Mouse (Mus musculus): ENCODE results near the gene Trim11.

The Trim11 gene

GRCm38 (mm10) chr11:58980381-58980990 is 2.6 kb downstream of the Trim11 start:
- DNase-seq (ENCODE audit: low read depth, low spot score), result no peak

DNA sequence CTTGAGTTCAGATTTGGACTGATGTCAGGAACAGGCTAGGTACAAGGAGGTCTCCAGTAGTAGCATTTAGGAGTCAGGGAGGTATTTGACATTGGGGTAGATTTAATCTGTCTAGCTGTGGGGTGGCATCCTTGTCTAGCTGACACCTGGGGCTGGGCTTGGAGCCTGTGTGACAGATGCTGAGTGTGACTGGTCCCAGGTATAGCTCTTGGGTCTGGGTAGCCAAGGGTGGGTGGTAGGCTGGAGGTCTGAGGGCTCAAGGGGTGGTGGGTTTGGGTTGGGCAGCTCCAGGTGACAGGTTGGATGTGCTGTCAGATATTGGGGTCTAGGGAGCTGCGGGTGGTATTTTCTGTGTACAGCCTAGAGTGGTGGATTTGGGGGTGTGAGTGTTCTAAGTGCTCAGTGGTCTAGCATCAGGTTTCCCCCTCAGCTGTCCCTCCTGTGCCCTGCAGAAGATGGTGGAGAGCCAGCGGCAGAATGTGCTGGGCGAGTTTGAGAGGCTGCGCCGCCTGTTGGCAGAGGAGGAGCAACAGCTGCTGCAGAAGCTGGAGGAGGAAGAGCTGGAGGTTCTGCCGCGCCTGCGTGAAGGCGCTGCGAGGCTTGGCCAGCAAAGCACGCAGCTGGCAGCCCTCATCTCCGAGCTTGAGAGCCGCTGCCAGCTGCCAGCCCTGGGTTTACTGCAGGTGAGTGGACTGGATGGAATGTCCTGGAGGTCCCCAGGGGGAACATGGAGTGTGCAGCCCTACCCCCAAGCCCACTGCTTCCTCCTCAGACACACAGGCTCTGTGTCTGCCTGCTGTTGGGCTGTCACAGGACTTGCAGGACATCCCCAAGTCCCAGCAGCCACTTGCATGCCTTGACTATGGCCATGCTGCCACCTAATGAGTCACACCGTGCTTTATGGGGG is 3.9 kb downstream of the Trim11 start:
- no peak for DNase-seq (ENCODE audit: low read depth, low spot score)

DNA sequence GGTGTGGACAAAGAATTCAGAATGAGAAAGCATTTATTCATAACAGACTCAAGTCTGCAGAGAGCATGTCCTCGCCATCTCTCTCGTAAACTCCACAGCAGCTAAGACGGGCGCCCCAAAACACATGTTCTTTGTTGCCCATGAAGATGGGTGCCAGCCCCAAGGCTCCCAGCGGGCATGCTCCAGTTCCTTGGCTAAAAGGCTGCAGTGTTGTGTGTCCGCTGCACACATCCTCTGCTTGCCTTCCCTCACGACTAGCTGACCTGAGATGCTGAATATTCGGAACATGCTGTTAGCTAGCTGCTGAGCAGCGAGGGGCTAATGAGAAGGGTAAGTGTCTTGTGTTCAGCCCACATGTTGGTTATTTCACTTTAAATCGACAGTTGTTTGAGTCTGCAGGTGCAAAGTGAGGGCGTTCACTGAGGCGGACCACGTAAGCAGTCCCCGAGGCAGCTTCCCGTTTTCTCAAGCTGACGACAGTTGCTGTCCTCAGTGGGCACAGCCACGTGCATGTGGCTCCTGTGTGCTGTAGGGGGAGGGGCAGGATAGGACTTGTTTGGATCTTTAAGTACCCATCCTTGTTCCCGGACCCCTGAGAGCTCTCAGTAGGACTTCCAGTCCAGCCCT is 4.7 kb downstream of the Trim11 start:
- no peak for DNase-seq (ENCODE audit: low read depth, low spot score)

DNA sequence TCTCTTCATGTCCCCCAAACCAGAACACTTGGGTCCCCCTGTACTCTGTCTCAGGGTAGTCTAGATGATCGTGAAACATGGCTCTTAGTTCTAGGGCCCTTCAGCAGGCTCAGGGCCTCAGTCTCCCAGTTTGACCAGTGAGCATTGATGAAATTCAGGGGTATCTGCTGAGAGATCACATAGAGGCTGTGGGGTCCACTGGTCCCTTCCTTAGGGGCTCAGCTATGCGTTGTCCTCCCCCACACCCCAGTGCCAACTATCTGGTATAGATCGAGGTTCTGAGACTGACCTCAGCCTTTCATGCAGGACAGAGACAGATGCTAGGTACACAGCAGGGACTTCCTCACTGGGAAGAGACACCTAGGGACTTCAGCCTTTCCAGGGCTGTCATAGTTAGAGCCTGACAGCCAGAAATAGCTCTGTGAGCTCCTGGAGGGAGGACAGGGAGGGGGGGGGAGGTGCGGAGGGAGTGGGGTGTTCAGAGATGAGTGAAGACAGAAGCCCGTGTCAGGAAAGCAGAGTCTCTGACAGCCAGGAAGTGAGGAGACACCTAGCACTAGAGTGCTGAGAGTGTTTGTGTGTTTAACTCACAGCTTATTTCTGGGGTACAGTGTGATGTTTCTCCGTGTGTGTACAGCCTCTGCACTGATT is 5.9 kb downstream of the Trim11 start:
- DNase-seq (ENCODE audit: low read depth, low spot score), result no peak

DNA sequence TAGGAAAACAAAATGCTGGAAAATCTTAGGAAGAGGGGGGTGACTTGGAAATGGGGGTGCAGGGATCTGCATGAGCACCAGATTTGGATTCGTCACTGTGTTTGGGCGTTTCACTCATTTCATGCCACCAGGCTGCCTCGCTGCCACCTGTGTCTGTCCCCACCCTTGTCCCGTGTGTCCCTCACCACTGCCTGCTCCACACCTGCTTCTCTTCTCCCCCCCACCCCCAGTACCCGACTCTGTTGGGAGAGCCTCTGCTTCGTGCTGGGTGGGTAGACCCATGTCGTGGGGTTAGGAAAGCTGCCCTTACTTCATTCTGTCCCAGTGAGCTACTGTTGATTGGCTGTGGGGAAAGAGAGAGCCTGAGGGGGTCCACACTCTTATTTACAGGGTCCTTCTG is 6.8 kb downstream of the Trim11 start:
- no peak for DNase-seq (ENCODE audit: low read depth, low spot score)

GRCm38 (mm10) chr11:58985299-58985917 is 7.5 kb downstream of the Trim11 start:
- no peak for DNase-seq (ENCODE audit: low read depth, low spot score)

DNA sequence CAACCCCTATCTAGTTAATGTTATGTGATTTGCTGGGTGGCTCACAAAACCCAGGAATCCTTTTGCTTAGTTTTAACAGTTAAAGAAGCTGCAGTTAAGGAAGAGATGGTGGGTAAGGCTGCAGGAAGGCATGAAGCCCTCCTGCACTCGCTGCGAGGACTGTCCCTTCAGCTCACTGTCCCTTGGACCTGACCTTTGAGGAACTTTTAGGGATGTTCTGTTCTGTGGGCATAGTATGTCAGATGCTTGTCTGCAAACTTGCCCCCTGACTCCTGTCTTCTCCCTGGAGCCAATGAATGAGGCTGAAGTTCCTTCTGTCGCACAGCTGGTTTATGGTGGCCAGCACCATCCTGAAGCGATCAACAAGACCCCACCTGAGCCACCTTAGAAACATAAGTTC is 11.3 kb downstream of the Trim11 start:
- no peak for DNase-seq (ENCODE audit: low read depth, low spot score)

DNA sequence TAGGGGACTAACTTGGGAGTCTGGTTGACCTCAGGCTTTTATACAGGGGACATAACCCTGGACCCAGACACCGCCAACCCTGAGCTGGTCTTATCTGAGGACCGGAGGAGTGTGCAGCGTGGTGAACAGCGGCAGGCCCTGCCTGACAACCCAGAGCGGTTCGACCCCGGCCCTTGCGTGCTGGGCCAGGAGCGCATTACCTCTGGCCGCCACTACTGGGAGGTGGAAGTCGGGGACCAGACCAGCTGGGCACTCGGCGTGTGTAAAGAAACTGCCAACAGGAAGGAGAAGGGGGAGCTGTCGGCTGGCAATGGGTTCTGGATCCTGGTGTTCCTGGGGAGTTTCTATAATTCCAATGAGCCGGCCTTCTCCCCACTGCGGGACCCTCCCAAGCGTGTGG is 12.2 kb downstream of the Trim11 start:
- no peak for DNase-seq (ENCODE audit: low read depth, low spot score)

DNA sequence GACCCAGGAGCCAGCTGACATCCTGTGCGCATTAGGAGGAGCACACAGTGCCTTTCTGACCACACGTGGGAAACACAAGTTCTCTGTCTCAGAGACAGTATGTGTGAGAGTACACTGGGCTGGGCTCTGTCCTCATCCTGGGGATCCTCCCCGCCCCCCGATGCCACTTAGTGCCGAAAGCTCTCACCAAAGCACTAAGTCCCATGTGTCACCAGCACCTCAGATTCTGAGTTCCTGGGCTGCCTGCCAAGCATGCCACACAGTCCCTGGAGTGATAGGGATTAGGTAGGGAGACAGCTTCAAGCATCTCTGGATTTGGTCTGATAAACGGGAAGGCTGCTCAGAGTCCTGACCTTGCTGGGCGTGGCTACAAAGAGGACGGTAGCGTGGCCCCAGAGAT is 12.9 kb downstream of the Trim11 start:
- no peak for DNase-seq (ENCODE audit: low read depth, low spot score)

DNA sequence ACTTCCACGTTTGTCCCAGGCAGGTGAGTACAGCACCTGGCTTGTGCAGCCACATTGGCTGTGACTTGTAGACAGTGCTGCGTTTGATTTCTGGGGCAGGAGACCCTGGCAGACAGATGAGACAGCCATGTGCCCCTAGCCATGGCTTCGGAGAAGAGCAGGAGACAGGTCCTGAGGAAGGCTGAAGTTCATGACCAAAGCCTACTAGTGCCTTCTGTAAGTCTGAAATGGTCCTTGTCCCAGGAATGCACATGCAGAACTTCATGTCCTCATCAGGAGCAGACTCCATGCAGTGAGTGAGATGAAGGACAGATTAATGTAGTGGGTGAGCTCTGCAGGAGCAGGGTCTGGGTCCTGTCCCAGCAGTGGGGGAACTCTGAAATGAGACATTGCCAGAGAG is 14.0 kb downstream of the Trim11 start:
- DNase-seq (ENCODE audit: low read depth, low spot score), result no peak

DNA sequence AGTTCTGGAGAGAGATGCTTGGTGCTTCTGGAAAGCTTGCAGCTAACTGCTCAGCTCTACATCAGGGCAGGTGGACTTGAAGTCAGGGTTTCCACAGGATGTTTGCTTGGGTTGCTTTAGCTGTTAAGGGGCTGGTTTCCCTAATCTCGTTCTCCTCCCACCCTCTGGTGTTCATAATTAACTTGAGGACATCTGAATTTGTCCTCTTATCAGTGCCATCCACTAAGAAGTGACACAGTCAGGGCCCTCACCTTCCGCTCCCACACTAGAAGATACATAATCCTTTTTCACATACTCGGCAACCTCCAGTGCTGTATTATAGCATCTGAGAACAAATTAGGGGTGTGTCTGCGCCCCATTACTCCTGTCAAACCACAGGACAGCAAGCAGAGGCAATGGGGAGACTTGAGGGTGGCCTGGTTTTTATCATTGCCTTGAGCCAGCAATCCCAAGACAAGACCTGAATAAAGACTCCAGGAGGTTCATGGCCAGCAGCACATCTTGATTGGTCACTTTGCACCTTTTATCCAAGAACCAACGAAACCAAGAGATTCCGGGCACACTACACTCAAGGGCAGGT is 15.3 kb downstream of the Trim11 start:
- DNase-seq (ENCODE audit: low read depth, low spot score), result no peak

DNA sequence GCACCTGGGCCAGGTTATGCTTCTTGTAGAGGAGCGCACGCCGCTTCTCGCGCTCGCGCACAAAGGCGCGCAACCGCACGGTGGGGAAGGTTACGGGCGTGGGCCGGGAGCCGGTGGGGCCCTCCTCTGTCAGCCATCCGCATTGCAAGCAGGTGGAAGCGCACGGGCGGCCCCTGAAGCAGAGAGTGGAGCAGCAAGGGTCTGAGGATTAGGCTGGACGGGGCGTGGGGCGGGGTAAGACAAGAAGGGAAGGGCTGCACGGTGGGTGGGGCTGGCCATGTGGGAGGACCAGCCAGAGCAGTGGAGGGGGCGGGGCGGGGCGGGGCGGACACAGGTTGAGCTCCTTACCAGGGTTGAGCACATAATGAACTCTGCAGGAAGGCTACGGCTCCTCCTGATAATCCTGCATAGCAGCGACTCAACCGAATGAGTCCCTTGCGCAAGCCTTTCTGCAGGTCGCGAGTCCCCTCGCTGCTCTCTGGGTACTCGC is 16.5 kb downstream of the Trim11 start:
- no peak for DNase-seq (ENCODE audit: low read depth, low spot score)

DNA sequence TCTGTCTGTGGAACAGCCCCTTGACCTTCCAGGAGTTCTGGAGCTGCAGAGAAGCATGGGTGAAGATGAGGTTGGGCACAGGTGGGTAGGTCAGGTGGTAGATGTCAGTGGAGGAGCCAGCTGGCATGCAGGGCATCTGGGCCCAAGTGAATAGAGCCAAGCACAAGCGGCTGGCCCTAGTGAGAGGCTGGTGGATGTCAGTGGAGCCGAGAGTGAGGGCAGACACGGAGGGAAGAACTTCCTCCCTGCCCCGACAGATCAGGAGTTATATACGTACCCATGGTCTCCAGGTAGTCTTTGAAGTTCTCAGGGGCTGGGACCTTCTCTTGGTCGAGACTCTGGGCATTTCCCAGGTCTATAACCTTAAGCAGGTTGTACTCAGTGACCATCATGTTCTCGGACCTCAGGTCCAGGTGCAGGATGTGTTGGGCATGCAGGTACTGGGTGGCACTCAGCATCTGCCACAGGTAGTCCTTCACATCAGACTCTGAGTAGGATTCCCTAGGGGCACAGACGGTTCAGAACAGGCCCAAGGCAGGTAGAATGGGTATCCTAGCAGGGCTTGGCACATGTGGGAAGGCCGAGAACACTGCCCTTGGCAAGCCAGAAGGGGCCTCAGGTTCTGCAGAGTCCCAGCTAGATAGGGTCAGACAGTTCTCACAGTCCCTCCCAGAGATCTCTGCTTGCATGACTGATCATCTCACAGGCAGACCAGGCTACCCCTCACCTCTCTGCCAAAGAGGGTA is 17.3 kb downstream of the Trim11 start:
- DNase-seq (ENCODE audit: low read depth, low spot score), result no peak

DNA sequence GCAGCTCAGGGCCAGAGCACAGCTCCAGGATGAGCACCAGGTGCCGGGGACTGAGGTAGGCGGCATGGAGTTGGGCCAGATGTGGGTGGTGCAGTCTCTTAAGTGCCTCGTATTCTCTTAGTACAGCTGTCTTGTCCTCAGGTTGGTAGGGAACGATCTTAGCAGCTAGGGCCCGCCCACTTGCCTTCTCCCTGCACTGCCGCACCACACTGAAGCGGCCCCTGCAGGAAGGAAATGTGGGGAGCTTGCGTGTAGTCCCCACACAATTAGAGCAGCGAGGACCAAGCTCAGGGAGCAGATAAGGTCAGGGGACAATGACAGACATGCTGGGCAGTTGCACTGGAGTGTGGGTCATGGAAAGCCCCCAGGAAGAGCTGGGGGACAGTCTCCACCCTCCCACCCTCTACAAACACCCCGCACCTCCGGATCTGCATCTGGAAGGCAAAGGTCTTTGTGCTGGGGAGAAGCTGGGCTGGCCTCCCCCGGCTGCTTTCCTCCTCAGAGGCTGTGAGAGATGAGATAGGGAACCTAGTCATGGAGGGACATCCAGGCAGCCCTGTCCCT is 18.0 kb downstream of the Trim11 start:
- DNase-seq (ENCODE audit: low read depth, low spot score), result no peak

DNA sequence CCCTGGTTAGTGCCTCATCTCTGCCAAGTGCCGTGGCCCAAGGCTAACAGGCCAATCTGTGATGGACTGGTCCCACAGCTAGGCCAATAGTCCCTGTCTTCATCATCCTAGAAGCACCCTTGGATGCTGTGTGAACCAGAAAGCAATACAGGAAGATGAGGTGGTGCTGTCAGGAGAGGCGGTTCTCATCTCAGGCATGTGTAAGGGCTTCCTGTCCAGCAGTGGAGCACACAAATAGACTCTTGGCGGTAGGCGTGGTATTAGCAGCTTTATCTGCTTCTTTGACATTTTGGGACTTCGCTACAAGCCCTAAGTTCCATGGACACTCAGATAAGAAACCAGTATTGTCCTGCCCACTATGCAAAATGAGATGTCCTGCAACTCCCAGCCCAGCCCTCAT is 19.6 kb downstream of the Trim11 start:
- DNase-seq (ENCODE audit: low read depth, low spot score), result no peak

GRCm38 (mm10) chr11:58999158-58999557 is 21.3 kb downstream of the Trim11 start:
- DNase-seq (ENCODE audit: low read depth, low spot score), result no peak

- no peak for DNase-seq (ENCODE audit: low read depth, low spot score)
These were observed 21.9 kb downstream of the Trim11 start for GRCm38 (mm10) chr11:58999830-59000229.

GRCm38 (mm10) chr11:59000635-59001034 is 22.7 kb downstream of the Trim11 start:
- no peak for DNase-seq (ENCODE audit: low read depth, low spot score)

DNA sequence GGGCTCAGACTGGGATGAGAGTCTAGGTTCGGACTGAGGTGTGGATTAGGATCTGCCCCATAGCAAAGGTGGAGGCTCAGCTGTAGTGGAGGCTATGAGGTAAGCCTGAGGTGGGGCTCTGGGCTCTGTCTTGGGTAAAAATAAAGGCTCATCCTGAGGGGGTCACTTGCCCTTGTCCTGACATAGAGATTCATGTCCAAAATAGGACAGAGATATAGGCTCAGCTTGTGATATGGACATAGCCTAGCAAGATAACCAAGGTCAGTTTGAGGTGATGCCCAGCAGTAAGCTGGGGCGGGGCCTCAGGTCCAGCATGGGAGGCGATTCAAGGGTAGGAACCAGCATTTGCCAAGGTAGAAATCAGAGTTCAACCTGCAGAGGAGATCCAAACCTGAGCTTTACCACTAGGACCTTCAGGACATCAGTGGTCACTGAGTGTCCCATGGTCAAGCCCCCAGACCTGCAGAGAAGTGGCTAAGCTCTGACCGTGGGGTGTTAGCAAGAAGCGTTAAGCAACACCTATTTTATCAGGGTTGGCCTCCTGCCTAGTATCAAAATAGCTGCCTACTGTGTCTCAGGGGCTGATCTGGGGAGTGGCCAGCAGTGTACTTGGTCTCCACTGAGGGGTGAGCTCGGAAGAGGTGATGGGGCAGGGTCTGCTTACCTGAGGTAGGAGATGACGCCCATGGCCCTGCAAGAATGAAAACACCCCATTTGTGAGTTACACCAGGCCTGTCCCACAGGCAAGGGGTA is 24.6 kb downstream of the Trim11 start:
- no peak for DNase-seq (ENCODE audit: low read depth, low spot score)
